Mouse (Mus musculus) kidney, adult 2 months (tissue): ENCODE measurements around the gene Tln2.

Source experiments
- CTCF ChIP-seq: fragments of 200-500 bp; conservative IDR thresholded peaks from 2 replicates; pipeline ENCODE4 v1.5.1; 2011; ENCODE audit warnings: low read depth, mild to moderate bottlenecking, control low read depth, low read length, moderate library complexity, mixed read lengths; ENCODE audit not compliant: insufficient read depth, insufficient read length
- POLR2A ChIP-seq: fragments of 200-500 bp; IDR thresholded peaks from one replicate; pipeline ENCODE4 v1.6.1; 2011; ENCODE audit warnings: low read depth, low read length, control low read depth

DNA sequence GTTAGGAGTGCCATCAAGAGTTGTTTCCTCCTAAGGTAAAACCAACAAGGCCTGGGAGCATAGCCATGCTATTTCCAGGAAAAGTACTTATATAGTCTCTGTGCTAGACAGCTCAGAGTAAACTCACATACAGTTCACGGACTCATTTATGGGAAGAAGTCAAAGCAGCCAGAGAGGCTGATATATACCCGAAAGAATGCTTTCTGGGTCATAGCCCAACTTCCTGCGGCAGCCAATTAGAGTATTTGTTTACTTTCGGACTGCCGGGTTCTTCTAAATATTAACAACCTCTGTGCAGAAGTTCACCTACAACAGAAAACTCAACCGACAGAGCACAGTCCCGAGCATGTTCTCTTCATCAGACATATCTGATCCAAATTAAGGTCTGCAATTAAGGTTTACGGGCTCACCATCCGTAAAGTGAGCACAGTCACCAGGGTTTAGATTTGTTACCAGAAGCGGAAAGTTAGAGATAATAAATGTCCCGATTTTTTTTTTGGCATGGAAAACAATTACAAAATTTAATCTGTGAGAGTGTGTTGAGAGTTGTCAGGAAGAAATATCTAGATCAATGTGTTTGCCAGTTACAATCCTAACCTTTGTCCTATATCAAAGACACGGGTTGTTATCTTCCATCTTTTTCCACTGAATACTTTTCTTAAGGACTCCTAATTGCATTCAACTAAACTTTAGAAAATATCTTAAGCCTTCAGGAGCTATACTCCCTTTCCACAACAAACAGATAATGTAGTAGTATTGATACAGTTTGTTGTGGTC lies 323.9 kb downstream of the Tln2 start:
- TF ChIP-seq CTCF, result no peak
- TF ChIP-seq POLR2A, result no peak
